Mouse (Mus musculus) liver, adult 2 months (tissue): ENCODE measurements at regions not wholly inside any gene's neighbourhood (a gene's known extent, or its start where the extent isn't known, plus 50 kb on each side); places are given as distances from the start of the nearest gene placed in this dataset.

Source experiments
- CTCF ChIP-seq: fragments of 200-500 bp; IDR thresholded peaks from 2 replicates; pipeline ENCODE4 v1.5.1; 2011; ENCODE audit warnings: low read depth, low read length, control low read depth
- POLR2A ChIP-seq: fragments of 200-500 bp; IDR thresholded peaks from 2 replicates; pipeline ENCODE4 v1.6.1; 2011; ENCODE audit warnings: low read length, control low read depth; ENCODE audit not compliant: insufficient read depth; ENCODE audit errors: extremely low read depth

- TF ChIP-seq CTCF (no peak), POLR2A (no peak)
These were observed 353.1 kb upstream of the Ccdc54 start for GRCm38 (mm10) chr16:50944091-50944490.
